Mouse (Mus musculus): ENCODE data around the gene Fcgr1.
"Not testable (repeated sequence)": the region's sequence is repeated elsewhere in the genome, so short reads cannot be mapped to it uniquely, and the experiment has no call there.

The Fcgr1 gene

GRCm38 (mm10) chr3:96269511-96270474 is 24.0 kb downstream of the Fcgr1 start, which contains the start of gene Hist2h2bb:
TSS of gene Hist2h2bb (plus strand) at chr3:96269752.
- peak; percentile 92 to 93 for DNase-seq

GRCm38 (mm10) chr3:96268776-96269378 is 24.9 kb downstream of the Fcgr1 start:
- DNase-seq: not testable (repeated sequence)

DNA sequence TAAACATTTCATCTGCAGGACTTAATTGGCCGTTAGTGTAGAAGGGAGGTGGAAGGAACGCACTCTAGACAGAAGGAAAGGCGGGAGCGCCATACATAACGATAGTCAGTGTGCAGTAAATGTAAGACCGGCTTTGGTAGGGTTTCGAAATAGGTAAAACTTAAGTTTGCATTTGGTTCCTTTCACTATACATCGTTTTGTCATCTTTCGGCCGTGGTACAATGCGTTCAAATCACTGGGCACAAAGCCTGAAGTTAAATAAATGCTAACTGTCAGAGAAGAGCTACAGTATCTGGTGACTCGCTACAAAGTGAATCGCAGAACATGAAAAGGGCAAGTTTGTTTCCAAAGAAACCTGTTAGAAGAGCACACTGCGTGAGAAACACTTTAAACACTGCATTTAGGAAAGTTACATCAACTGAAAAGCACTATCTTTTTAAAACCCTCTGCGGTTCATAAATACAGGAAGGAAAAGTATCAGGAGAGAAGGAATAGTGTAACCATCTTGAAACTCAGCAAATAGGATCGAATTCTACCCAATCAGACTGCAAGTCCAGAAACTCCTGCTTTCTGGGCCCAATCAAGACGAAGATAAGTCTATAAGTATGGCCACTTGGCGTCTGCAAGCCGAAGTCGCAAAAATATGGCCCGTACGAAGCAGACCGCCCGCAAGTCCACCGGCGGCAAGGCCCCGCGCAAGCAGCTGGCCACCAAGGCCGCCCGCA is 25.6 kb downstream of the Fcgr1 start, which contains the start of gene Hist2h3b:
TSS of gene Hist2h3b (plus strand) at position 604 of the 725 bp plus-strand sequence.
- DNase-seq: peak; percentile 84 to 87

DNA sequence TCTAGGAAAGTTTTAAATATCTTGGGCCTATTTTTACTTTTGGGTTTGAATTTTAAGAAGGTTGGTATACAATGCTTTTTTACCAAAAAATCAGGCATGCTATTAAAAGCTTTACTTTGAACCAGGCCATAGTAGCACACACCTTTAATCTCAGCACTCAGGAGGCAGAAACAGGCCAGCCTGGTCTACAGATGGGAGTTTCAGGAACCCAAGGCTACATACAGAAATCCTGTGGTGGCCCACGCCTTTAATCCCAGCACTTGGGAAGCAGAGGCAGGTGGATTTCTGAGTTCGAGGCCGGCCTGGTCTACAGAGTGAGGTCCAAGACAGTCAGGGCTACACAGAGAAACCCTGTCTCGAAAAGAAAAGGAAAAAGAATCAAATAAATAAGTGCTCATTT is 26.2 kb downstream of the Fcgr1 start:
- no peak for DNase-seq

DNA sequence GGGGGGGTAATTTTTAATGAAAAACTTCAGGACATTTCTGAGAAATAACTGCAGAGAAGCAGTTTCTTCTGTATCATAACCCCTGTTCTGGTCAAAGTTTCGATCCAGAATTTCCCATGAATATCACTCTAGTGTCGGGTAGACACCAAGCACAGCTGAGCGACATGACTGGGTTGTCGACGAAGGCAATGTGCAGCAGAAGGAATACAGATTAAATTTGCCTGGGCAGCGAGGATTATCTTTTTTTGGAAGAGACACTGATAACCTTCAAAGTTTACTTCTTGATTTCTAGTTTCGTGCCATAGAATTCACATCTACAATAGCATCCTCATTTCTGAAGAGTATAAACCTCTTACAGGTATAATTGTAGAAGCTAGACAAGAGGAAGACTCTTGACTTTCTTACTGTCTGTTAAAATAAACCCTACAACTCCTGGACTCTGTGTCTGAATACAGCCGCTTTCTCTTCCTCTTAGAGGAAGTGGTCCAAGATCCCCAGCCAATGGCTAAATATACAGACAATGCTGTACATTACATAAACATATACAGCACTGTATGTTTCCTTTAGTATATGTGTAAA is 27.5 kb downstream of the Fcgr1 start:
- DNase-seq: no peak

DNA sequence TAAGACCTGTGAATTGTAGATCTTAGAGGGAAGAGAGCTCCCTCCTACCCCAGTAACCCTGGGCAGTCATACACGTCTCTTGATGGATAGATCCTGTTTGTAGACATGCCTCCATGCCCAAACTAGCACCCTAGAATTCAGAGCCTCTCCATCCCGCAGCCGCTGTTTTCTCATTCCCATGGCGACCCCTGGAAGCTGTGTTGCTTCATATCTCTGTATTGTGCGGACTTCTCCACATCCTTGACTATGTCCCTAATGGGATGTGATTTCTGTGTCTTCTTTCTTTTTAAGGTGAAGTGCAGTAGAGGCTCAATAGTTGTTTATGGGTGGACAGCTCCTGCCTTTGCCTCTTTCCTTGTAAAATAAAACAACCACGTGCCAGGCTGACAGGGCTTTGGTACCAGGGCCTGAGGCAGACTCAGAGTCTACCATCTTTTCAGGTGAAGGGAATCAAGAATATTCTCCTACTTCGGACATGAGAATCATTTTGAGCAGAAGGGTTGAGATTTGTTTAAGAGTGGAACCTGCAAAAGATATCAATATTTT is 29.3 kb downstream of the Fcgr1 start:
- no peak for DNase-seq

DNA sequence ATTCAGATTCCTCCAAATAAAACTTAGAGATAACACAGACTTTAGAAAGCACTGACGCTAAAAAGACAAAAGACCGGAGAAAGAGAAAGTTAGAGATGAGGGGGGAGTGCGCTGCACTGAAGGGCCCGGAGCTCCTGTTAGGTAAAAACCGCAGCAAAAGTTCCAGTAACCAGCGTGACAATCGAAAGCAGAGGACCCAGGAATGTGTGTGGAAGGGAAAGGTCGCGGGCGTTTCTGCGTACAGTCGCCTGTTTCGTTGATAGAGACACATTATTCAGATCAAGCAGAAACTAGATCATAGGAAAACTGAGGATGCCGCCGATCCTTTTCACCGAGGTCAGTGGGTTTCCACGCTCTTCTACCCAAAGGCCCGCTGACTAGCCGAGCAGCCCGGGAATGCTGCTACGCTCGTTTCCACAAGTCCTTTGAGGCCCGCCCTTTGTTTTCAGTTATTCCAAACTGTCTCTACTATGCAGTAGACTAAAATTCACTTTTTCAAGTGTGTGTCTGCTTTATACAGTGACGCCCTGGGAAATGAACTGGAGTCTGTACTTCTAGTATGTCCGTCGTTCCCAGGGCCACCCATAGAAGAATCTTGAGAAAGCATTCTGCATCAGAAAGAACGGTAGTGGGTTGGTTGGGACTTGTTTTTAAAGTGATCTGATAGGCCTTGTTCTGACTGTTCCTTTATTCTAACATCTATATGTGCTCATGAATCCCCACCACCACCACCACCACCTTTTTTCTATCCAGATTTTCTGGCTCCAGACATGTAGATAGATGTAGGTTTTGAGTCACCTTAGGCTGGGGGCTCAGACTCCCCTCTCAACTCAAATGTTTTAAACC is 30.0 kb downstream of the Fcgr1 start:
- peak; percentile 52 to 65 for DNase-seq

DNA sequence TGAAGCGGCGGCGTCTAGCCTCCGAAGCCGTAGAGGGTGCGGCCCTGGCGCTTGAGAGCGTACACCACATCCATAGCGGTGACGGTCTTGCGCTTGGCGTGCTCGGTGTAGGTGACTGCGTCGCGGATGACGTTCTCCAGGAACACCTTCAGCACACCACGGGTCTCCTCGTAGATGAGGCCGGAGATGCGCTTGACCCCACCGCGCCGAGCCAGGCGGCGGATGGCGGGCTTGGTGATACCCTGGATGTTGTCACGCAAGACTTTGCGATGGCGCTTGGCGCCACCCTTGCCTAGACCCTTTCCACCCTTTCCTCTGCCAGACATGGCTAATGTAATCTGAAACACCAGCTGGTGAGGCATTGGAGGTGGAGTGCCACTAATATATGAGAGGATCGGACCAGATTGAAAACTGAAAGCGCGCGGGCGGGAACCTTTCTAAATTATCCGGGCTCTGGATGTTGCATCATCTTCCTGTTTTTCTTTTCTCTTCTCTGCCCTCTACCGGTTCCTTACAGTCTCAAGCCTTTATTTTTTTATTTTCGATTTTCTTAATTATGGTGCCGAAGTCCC is 30.7 kb downstream of the Fcgr1 start, which contains the start of gene Hist2h4:
TSS of gene Hist2h4 (minus strand) at position 333 of the 572 bp plus-strand sequence.
- DNase-seq: peak; percentile 95 to 97

DNA sequence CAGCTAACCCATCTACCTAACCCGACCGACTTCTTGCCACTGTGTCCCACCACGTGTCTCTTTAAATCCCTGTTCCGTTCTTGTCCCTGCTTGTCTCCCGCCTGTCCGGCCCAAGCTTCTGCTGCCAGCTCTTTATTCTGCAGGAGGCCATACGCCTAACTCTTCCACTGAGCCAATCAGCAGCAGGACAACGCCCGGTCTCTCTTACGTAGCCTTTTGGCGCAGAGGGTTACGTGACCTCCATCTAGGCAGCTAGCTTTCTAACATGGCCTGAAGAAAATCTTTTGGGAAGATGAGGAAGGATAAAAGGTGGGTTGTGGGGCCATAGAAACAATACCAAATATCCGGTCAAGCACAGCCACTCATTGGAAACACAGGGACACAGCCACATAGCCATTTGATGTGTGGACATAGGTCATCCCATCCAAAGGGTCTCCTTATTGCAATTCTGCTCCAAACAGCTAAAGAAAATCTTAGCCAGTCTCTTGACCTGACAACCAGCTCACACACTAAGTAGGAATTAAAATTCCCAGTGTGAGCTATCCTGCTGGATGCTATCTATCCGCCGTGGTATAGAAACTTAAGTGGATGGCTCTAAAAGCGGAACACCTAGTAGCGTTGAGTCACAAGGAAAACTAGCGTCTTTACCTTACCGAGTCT is 31.4 kb downstream of the Fcgr1 start:
- peak; percentile 84 to 90 for DNase-seq

DNA sequence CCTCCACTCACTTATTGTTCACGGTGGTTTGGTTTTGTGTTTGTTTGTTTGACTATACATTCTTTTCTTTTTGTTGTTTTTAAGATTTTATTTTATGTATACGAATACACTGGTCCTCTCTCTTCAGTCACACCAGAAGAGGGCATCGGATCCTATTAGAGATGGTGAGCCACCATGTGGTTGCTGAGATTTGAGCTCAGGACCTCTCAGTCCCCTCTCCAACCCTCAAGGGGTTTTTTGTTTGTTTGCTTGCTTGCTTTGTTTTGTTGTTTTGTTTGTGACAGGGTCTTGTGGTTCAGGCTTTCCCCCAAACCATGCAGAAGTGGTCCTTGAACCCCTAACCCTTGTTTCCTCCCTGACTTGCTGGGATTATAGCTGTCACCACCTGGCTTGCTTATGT is 32.1 kb downstream of the Fcgr1 start:
- no peak for DNase-seq

DNA sequence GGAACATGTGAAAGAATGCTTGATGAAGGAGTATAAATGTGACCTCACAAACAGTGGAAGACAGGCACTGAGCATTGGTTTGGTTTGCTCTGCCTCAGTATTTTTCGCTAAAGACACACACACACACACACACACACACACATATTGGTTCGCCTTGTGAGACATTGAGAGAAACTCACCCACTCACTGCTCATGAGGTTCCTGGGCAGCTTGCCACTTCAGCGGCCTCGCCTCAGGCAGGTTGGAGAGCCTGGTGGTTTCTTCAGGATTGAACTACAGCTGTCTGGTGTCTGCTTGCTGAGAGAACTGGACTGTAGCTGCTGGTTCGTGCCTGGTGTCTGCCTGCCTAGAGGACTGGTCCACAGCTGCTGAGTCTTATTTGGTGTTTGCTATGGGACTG is 33.5 kb downstream of the Fcgr1 start:
- DNase-seq: no peak

- DNase-seq: no peak
Measured at GRCm38 (mm10) chr3:96257190-96257589, 36.6 kb downstream of the Fcgr1 start.

DNA sequence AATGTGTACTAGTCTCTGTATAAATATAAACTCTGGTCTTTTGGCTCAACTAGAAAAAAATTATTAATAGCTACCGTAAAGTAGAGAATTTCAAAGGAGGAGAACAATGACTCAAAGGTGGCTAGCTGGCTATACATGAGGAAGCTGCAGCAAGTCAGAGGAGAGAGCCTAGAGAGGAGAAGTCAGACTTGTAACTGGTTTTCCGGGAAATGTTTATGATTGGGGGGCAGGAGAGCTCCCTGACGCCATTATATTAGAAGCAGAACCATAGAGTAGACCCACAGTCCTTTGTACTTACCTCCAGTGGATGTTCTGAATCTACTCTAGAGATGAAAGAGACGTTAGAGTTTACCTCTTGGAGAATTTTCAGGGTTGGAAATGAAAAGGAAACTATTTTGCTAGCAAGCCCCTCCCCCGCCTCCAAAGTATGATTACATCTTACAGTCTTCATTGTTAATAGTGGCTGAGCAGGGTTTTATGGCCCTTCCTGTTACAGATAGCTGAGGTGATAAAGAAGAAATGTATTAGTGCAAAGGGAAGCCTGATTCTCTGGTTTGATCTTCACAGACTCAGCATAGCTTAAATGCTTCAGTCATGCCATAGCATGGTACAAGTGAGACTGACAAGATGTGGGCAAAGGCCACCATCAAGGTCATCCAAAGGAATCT is 37.7 kb downstream of the Fcgr1 start:
- DNase-seq: peak in 1 of 2 experiments; percentile 23

DNA sequence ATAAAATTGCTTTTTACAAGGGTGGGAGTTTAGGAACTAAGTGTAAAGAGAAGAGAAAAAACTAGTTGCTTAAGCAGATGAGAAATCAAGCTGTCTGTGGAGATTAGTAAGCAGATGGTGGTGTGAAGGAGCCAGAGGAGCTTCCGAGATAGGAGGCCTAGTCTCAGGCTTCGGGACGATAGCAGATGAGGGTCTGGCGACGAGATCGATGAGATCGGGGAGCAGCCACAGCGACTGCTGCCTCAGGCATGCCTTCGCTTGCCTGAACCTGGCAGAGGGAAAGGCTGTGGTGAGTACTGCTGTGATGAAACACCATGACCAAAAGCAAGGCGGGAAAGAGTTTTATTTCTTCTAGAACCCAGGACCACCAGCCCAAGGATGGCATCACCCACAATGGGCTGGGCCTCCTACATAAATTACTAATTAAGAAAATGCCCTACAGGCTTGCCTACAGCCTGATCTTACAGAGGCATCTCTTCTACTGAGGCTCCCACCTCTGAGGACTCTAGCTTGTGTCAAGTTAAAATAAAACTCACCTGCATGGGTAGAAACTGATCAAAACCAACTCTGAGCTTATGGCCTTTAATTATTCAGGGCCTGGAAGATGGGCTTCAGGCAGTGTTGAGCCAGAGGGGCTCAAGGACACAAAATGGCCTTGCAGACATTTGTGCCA is 39.0 kb downstream of the Fcgr1 start:
- DNase-seq: no peak

DNA sequence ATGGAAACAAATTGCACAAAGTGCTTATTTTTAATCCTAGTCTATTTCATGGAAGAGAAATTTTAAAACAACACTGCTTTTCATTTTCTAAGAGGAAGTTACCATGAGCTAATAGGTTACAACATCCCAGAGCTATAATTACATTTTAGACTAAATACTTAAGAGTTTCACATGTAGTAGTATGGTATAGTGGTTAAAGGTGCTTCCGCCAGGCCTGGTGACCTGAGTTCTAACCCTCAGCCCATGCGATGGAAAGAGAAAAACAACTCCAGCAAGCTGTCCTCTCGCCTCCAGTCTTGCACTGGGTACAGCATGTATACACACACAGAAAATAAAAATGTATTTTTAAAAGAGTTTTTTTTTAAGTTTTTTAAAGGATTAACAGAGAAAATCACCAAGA is 42.0 kb downstream of the Fcgr1 start:
- no peak for DNase-seq

DNA sequence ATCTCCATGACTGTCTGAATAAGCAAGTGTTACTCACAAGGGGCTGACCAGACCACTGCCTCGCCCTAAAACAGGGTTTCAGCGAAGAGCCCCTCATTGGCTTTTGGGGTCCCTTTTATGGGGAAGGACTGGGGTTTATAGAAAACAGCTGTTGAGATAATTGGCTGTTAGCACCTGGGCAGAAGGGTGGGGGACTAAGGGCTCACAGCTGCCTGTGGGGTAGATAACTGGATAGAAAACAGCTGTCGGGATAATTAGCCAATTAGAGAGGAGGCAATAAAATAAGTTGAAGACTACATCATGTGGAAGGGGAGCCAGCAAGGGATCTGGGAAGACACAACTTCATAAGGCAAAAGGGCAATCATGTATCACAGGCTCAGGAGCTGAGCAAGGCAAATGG is 42.9 kb downstream of the Fcgr1 start:
- no peak for DNase-seq

DNA sequence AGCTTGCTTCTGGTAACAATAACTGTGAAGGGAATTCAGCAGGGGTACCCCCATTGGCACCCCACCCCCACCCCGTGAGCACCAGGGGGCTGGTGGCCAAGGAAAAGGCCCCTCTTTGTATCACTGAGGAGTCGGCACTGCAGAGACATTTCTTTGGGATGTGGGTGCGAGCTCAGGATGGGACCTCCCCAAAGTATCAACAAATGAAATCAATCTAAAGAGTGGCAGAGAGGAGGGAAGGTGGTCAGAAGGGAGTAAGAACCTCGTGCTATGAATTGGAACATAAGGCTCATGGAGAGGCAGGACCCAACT is 44.8 kb downstream of the Fcgr1 start:
- no peak for DNase-seq

GRCm38 (mm10) chr3:96248141-96249033 is 45.4 kb downstream of the Fcgr1 start:
- DNase-seq: no peak

All from lung, postnatal 4 days (tissue).